Mouse (Mus musculus) skeletal muscle tissue, postnatal 0 days (tissue): ENCODE measurements around the gene Dhx34. TPM values are rescaled to one million over a fixed set of nuclear protein-coding genes. Genes with fewer than 3 reads are reported as not detected.

Experiments used
- polyA plus RNA-seq: library from polyadenylated mRNA; unstranded; fragments of >200 nt; fragmentation: Nextera tagmentation; extraction: Ambion mirVana; gene quantifications from 2 replicates; pipeline ENCODE4 v1.2.1, GENCODE M21; 2015

Gene Dhx34
- polyA plus RNA-seq, result 5.0 and 5.1 TPM in 2 replicates

GRCm38 (mm10) chr7:16221582-16222272, at the start of gene Dhx34:
TSS of gene Dhx34 (minus strand) at chr7:16222037.

GRCm38 (mm10) chr7:16259110-16259590, 37.3 kb upstream of the Dhx34 start, which contains the start of gene C5ar1:
TSS of gene C5ar1 (minus strand) at chr7:16259540.

GRCm38 (mm10) chr7:16244067-16244466, 22.2 kb upstream of the Dhx34 start, which contains the start of gene C5ar2:
TSS of gene C5ar2 (minus strand) at chr7:16244154.

GRCm38 (mm10) chr7:16174597-16175541, 47.0 kb downstream of the Dhx34 start, which contains the start of gene Meis3:
TSS of gene Meis3 (plus strand) at chr7:16175090.

Other genes with a start within 250 kb of the Dhx34 start
- gene Bicra, start 174.1 kb downstream of the Dhx34 start, polyA plus RNA-seq, result 3.2 TPM in 2 replicates
- not detected in 2 replicates for gene Zfp541, start 160.2 kb downstream of the Dhx34 start, polyA plus RNA-seq
- 183 and 189 TPM in 2 replicates for gene Napa, start 123.6 kb downstream of the Dhx34 start, polyA plus RNA-seq
- gene Kptn, start 102.1 kb downstream of the Dhx34 start, polyA plus RNA-seq, result 12.5 and 12.6 TPM in 2 replicates
- 0.04 and 0.06 TPM in 2 replicates for gene Slc8a2, start 92.2 kb downstream of the Dhx34 start, polyA plus RNA-seq
- 8.5 and 11.3 TPM in 2 replicates for gene Meis3, start 46.9 kb downstream of the Dhx34 start, polyA plus RNA-seq
- 0.13 and 0.17 TPM in 2 replicates for gene C5ar2, start 22.1 kb upstream of the Dhx34 start, polyA plus RNA-seq
- gene C5ar1, start 37.5 kb upstream of the Dhx34 start, polyA plus RNA-seq, result 4.4 and 6.7 TPM in 2 replicates
- gene Inafm1, start 51.6 kb upstream of the Dhx34 start, polyA plus RNA-seq, result 8.9 and 11.3 TPM in 2 replicates
- 7.5 and 10.2 TPM in 2 replicates for gene Ccdc9, start 64.8 kb upstream of the Dhx34 start, polyA plus RNA-seq
- gene Bbc3, start 86.4 kb upstream of the Dhx34 start, polyA plus RNA-seq, result 4.0 and 8.4 TPM in 2 replicates
- 73.8 and 87.4 TPM in 2 replicates for gene Sae1, start 165.8 kb upstream of the Dhx34 start, polyA plus RNA-seq
- 5.2 and 6.1 TPM in 2 replicates for gene Zc3h4, start 178.9 kb upstream of the Dhx34 start, polyA plus RNA-seq
- 37.5 and 38.7 TPM in 2 replicates for gene Tmem160, start 230.7 kb upstream of the Dhx34 start, polyA plus RNA-seq